Mouse (Mus musculus) MEL (cell line): ENCODE data around the gene Lrpprc.

Source experiments
- CHD1 ChIP-seq: IDR thresholded peaks from 2 replicates; pipeline ENCODE4 v1.6.1; 2012; ENCODE audit warnings: low read depth, mild to moderate bottlenecking, inconsistent platforms, low read length, improper control_type of control experiment
- CHD2 ChIP-seq: IDR thresholded peaks from 2 replicates; pipeline ENCODE4 v1.6.1; 2011; ENCODE audit warnings: low read length, improper control_type of control experiment
- CTCF ChIP-seq, 3 experiments: IDR thresholded peaks in 2 of 3; conservative IDR thresholded peaks in 1 of 3; 2 replicates each; pipeline ENCODE4 v1.5.1; 2011 to 2012; ENCODE audit warnings: low read length in 3 of 3, low read depth in 2 of 3, mild to moderate bottlenecking in 2 of 3, improper control_type of control experiment in 1 of 3, inconsistent platforms in 1 of 3, mixed read lengths in 1 of 3, moderate library complexity in 1 of 3; ENCODE audit not compliant: control insufficient read depth in 1 of 3, insufficient read depth in 1 of 3, poor library complexity in 1 of 3, severe bottlenecking in 1 of 3
- E2F4 ChIP-seq: IDR thresholded peaks from 2 replicates; pipeline ENCODE4 v1.6.1; 2011; ENCODE audit warnings: low read depth, low read length, improper control_type of control experiment, borderline replicate concordance
- GABPA ChIP-seq: IDR thresholded peaks from 2 replicates; pipeline ENCODE4 v1.6.1; 2012; ENCODE audit warnings: low read depth, mild to moderate bottlenecking, inconsistent platforms, low read length, improper control_type of control experiment, moderate library complexity
- POLR2A ChIP-seq, 2 experiments: IDR thresholded peaks; 2 replicates each; pipeline ENCODE4 v1.6.1; 2011 to 2012; ENCODE audit warnings: low read length in 2 of 2, mild to moderate bottlenecking in 2 of 2, control low read depth in 1 of 2, improper control_type of control experiment in 1 of 2, low read depth in 1 of 2, moderate library complexity in 1 of 2; ENCODE audit not compliant: control insufficient read depth in 1 of 2, insufficient read depth in 1 of 2, poor library complexity in 1 of 2
- TCF12 ChIP-seq: IDR thresholded peaks from 2 replicates; pipeline ENCODE4 v1.6.1; 2014; ENCODE audit warnings: low read depth, mild to moderate bottlenecking, inconsistent platforms, low read length, improper control_type of control experiment, moderate library complexity
- UBTF ChIP-seq: IDR thresholded peaks from 2 replicates; pipeline ENCODE4 v1.6.1; 2012; ENCODE audit warnings: low read depth, mild to moderate bottlenecking, inconsistent platforms, low read length, improper control_type of control experiment, moderate library complexity, borderline replicate concordance; ENCODE audit not compliant: insufficient read depth

- TF ChIP-seq CHD2 (no peak), CTCF (IDR thresholded peaks at IDR 0.05 in 2 of 3, conservative IDR thresholded peaks at IDR 0.05 in 1 of 3; ENCODE audit: control insufficient read depth in 1 of 3, insufficient read depth in 1 of 3, low read depth in 2 of 3, low read length in 3 of 3, poor library complexity in 1 of 3, severe bottlenecking in 1 of 3) (no peak), POLR2A (IDR thresholded peaks at IDR 0.05; ENCODE audit: control insufficient read depth in 1 of 2, insufficient read depth in 1 of 2, low read depth in 1 of 2, low read length in 2 of 2, poor library complexity in 1 of 2) (no peak), UBTF (no peak), CHD1 (no peak), E2F4 (no peak), GABPA (no peak), TCF12 (no peak)
Observed at GRCm38 (mm10) chr17:84752286-84752685, 38.3 kb downstream of the Lrpprc start.
